Mouse (Mus musculus): ENCODE results near the gene Mgmt. TPM values are rescaled to one million over a fixed set of nuclear protein-coding genes. Genes with fewer than 3 reads are reported as not detected.
A peak's percentile ranks its signal among the peaks of the same experiment; 100 is the strongest.

Gene Mgmt
- total RNA-seq, 2 experiments from 2014 or later = 5.9 to 6.0 TPM

DNA sequence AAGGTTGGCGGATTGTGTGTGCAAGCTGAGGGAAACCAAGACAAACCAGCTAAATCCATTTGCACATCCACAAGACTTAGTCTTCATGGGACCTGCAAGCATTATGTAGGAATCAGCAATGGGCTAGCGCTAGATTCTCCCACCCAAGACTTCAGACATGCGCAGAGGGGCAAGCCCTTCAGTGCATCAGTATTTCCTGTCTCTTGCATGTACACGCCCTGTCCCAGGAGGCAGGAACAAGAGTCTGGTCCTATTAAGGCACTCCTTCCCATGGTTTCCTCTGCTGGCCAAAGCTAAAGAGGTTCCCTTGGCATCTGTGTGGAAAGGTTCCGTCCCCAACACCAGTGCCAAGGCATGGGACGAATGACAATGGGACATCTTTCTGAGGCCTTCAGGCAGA lies 166.7 kb downstream of the Mgmt start:
- no peak for DNase-seq

DNA sequence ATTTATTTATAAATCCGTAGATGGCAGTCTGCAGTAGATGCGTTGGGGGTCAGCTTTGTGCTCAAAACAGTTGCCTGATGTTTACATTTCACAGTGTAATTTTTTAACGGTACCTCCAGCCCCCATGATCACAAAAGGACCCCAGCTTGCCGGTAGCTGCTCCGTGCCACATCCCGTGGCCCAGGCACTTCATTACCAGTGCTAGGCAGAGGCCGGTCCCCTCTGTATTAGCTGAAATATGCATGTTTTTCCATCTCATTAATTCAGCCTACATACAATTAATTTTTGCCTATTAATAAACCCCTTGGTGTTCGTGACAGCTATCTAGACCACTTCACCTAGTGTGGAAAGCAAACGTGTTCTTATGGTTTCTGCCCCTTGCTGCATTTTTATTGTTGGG lies 169.8 kb downstream of the Mgmt start:
- no peak for DNase-seq

DNA sequence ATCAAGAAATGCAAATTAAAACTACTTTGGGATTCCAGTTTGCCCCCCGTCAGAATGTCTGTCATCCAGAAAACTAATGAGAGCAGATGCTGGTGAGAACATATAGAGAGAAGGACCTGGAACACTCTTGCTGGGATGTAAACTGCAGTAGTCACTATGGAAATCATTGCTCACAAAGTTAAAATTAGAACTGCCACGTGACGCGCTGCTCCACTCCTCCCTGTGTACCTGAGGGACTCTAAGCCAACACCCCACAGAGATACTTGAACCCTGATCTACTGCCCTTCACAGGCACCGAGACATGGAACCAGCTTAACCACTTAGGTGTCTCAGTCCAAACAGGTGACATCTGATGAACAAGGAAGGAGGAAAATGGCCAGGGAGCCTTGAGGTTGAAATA lies 171.0 kb downstream of the Mgmt start:
- peak; percentile 41 to 47 for DNase-seq

DNA sequence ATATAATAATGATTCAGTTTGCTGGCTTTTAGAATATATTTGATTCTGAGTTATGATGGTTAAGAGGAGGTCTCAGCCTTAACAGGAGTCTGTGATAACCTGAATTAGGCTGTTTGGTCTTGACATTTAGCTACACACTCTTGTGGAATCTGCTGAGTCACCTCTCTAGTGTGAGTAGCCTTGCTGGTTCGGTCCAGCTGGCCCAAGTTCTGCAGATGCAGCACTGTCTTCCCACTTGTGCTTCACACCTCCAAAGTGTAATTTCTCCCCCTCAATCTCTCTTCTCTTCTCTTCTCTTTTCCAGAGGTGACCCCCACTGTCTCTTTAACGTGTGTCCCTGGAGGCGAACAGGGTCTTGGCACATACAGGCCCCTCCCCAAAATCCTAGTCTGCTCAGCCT lies 171.8 kb downstream of the Mgmt start:
- DNase-seq = no peak

DNA sequence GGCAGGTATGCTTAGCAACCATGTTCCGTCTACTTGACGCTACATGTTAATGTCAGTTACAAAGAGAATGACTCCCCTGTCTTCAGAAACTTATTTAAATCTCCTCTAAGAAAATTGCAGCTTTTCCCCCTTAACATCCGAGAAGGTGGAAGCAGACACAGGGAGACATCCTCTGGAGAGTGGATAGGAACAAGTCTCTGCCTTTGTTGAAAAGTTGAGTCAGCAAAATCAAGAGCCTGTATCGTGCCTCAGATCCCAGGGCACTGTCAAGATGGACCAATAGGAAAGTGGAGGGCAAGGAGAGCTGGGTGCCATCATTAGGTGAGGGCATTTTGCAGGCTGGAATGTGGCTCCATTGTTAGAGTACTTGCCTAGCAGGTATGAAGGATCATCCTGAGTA lies 172.6 kb downstream of the Mgmt start:
- DNase-seq = no peak

DNA sequence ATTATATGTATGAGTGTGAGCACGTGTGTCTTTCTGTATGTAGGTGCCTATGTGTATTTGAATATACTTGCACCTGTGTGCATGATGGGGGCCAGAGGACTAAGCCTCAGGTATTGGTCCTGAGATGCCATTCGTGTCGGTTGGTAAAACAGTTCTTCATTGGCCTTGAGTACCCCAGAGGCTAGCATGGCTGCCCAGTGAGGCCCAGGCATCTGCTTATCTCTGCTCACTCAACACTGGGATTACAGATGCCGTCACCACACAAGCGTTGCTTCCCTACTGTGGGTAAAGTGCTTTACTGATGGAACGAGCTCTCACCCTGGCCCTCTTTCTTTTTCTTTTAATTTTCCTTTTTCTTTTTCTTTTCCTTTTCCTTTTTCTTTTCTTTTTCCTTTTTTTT lies 173.3 kb downstream of the Mgmt start:
- no peak for DNase-seq

DNA sequence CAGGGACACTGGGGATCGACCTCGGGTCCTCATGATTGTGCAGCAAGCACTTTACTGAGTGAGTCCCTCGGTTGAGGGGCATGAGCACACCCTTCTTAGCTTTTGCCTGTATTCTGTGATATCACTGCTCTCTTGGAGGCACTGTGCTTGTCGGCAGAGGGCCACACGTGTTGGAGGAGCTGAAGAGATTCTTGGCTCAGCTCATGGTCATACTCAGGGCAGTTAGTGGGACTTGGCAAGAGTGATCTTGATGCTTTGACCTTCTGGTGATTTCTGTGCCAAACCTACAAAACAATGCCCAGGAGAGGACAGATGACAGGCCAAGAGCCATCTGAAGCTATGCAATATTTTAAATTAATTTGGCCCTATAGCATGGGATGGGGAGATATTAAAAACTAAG lies 174.4 kb downstream of the Mgmt start:
- DNase-seq = peak; percentile 63 to 73

DNA sequence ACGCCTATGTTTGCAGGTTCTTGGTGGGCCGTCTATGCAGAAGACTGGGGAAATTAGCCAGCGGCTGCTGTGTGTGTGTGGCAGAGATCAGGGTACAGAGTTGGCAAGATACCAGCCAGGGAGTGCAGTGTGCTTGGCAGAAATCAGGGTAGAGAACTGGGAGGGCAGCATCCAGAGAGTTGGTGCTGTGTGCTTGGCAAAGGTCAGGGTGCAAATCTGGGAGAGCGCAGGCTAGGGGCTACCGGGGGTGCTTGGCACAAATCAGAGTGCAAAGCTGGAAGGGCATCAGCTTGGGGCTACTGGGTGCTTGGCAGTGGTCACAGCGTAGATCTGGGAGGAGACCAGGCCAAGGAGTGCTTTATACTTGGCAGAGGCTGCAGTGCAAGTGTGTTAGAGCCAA lies 175.4 kb downstream of the Mgmt start:
- DNase-seq = peak; percentile 56 to 78

DNA sequence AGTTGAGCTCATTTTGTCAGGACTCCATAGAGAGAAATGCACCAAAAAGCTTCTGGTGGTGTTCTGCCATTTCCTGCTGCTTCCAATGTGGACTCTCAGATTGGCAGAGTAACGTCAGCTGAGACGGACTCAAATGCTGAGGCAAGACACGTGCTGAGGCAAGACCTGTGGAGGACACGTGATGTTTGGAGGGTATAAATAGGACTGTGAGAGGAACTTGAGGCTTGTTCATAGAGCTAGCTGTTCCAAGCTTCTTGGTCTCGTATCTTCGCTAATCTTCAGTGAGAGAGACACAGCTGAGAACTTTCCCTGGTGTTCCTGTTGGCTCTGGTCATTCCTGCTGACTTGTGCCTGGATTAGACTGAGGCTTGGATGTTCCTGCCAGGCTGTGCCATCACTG lies 176.9 kb downstream of the Mgmt start:
- peak in 1 of 2 experiments; percentile 48 for DNase-seq

DNA sequence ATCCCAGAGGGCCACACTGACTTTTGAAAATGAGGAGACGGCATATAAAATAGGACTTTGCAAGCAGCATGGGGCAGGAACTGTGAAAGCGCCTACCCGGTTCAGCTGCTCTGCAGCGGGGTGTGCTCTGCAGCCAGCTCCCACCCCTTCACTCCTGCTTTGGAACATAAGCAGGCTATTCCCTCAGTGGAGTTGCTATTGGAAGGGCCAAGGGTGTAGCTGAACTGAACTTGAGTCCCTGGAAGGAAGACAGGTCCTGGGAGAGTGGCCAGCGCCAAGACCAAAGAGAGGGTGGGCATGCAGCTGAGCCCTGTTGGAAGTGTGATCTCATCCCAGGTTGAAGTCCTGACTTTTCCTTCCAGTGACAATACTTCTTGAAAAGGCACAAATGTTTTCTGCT lies 179.5 kb downstream of the Mgmt start:
- DNase-seq = peak; percentile 47 to 72

DNA sequence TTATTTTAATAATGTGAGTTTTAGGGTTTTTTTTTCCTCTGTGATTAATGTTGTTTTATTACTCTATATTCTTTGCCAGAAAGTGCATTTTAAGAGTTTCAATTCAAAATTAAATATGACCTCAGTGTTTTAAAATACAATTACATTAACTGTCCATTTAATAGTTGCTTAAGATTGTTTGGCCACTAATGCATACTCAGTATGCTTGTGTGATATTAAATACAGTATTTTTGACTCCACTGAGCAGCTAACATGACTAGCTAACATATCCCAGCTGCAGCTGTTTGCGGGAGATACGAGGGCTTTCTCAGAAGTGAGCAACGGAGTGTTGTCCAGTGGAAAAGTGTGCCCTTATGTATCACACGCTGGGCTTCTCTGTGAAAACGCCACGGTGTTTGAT lies 179.9 kb downstream of the Mgmt start:
- no peak for DNase-seq

DNA sequence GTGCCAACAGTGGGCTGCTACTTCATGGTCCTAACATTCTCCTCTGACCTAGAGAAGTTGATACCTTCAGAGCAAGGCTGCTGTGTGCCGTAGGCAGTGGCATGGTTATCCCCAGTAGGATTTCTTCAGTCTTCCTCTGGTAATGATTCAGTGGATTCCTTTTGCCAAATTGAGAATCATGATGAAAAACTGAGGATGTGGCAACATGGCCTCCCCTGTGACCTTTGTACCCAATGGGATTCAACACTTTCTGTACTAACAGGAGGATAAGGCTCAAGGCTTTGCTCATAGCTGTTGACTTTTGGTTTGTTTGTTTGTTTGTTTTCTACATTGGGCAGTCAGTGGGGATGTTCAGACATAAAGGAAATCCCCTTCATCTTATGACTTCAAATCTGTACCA lies 180.9 kb downstream of the Mgmt start:
- peak in 1 of 2 experiments; percentile 17 for DNase-seq

DNA sequence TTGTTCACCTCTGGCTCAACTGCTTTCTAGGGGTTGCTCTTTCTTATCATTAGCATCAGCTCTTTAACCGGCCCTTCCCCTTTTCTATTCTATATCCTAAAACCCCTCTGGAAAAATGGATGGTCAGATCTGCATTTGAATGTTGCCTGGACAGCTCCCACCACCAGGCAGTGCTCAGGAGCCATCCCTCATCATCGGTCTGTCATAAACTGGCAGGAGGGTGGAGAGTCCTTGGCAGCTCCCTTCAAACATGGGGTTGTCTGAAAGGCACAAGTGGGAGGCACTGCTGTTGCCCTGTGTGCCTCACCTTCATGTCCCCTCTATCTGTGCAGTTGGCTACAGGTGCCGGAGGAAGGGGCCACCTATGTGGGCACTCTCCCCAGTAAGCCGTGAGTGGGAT lies 185.8 kb downstream of the Mgmt start:
- DNase-seq = no peak

DNA sequence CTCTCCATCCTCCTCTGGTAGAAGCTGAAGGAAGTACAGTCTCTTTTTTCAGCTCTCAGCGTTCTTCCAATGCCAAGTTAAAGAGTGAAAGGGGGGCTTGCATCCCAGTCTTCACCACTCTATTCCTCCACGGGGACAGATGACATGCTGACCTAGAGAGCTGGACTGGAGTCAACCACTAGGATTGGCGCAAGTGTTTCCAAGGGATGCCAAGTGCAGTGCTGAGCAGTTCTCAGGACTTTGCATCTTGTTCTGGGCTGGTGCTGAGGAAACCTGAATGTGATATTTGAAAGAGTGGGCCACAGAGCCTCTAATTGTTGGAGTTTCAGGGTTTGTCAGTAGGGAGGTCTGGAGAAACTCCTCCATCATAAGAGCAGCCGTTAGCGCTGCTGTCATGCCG lies 187.8 kb downstream of the Mgmt start:
- no peak for DNase-seq

DNA sequence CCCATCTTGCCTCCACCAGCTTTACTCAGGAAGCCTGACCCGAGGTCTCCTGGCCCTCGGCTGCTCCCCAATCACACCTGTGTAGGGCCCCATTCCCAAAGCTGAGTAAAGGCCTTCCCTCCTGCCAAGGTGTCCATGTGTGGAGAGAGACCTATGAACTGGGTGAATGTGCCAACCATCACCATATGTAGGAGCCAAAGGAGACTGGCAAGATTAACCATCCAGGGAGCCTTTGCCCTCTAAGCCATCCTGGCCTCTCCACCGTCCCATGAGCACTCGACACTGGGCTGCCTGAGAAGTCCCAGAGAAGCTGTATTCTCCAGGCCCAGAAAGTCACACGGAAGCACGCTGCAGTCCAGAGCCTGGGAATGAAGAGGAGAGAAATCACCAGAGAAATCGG lies 190.2 kb downstream of the Mgmt start:
- no peak for DNase-seq

DNA sequence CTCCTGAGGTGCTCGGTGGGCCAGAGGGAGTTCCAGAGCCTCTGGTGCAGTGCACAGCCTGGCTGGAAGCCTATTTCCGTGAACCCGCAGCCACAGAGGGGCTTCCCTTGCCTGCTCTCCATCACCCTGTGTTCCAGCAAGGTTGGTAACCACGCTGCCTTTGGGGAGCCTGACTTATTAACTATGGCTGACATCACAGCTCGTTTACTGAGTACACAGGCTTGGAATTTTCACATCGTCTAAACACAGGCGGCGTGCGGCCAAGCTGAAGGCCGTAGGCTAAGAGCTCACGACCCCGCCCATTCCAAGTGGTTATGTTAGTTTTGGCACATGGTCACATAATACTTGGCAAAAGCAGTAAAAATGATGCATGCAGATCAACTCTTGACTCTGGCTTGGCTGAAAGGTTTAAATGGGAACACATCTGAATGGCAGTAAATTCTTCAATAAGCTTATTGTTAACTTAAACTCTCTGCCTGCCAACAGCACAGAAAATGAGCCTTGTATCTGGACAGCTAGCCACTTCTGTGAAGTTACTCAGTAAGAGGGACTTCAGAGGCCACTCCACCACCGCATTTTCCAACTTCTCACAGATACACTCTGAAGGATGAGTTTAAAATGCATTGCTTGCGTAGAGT lies 191.7 kb downstream of the Mgmt start:
- DNase-seq = peak; percentile 82 to 88

DNA sequence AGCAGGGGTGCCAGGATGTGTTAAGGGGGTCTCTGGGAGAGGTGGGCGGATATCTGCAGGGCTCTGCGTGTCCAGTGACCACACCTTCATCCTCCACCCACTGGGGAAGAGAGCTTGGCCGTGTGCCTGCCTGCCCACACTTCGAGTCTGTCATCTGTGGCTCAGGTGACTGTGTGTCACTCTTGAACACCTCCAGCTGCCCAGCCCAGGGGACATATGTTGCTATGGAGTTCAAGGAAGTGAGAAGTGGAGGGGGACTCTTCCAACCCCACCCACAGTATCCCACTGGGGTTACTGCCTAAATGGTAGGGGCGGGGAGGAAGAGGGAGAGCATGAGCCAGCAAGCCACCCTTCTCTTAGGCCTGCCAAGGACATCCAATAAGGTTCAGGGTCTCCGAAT lies 192.7 kb downstream of the Mgmt start:
- peak; percentile 23 to 24 for DNase-seq

DNA sequence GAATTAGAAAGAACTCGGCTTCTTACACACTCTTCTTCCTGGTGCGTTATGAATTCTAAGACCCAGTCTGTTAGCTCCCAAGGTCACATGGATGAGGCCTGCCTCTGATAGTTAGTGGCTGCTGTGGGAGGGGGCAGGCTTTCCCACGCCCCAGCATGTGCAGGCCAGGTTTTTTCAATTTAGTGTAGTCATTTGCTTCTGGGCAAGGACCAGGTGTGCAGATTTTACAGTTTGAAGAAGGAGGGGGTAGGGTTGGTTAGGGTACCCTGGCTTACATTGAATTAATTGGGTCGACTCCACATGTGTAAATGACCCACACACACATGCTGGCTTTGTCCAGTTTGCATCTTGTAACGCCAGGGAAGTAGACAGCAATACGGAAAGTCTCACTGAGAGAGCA lies 193.7 kb downstream of the Mgmt start:
- no peak for DNase-seq

DNA sequence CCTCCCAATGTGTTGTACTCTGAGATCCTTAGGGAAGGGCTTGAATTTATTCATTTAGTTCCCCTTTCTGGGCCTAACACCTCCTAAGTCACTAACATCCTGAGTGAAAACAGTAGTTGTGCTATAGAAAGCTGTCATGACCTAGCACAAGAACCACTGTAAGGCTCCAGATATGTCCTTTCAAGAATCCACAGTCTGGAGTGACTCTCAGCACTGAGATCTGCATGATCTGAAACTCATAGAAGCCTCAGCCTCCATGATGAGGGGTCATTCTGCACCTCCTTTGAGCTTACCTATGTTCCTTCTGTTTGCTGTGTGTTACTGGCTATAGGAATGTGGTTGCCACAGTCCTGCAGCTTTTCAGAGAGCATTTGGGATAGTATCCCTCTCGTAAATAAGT lies 200.1 kb downstream of the Mgmt start:
- DNase-seq = no peak

DNA sequence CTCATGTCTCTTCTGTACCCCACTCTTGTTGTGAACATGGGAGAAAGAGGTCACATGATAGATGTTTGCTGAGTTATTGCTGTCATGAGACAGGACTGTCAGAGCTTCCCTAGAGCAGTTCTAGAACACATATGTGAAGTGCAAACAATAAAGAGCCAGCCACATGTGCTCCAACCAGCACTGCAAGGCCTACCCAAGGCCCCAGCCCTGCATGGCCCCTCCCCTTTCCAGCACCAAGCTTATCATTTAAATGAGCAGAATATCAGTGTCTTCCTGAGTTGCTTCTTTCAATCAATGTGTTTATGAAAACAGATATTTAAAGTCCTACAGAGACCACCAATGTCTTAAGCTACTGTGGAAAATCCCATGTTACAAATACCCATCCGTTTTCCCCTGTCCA lies 201.3 kb downstream of the Mgmt start:
- no peak for DNase-seq

DNA sequence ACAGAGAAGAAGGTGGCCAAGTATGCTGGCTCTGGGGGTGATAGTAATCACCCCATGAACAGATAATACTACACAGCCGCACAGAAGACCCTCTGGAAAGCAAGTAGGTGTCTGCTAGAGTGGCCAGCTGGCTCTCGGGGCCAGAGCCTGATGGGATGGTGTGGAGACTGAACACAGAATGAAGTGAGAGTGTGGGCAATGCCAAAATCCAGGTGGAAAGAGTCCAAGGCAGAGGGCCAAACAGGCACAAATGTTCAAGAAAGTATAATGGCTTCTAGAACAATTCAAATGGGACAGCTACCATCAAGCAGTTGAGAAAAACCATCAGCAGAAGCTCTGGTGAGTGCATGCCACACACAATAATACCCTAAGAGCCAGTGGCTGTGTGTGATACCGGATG lies 205.4 kb downstream of the Mgmt start:
- DNase-seq = no peak

DNA sequence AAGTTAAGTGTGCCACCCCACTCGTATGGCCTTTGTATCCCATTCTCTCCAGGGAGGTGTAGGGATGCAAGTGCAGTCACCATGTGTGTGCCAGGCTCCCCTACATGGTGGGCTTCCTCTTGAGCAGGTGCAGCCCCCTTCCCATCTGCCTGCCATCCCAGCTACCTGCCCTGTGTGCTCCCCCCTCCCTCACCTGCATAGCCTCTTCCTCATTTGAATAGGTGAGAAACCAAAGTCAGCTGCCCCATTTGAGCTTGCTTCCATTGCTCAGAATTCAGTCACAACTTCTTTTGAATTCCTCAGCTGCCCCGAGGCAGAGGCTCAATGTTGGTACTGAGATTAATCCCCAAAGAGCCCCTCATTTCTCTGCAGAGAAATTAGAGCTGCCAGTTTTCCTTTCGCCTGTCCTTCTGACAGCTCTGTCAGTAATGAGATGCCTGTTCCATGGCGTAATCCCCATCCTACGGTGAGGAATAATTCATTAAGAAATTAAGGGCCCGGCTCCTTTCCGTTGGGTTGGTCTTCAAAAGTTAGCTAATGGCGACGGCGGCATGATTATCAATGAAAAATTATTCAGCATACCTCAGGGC lies 208.3 kb downstream of the Mgmt start:
- no peak for DNase-seq

DNA sequence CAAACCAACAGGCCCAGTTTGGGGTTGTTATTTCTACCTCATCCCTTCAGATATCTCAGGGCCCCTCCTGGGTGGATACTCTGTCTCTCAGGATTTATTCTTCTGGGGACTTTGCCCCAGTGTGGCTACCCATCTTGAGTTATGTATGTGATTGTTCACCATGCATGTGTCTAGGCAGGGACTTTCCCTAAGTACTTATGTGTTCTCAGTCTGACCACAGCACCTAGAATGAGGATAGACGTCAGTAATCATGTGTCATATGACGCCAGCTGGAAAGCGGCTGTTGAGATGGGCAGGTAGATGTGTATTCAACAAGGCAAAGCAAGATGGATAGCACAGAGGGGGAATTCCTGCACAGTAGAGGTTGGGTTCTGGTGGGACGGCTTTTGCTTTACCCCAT lies 217.7 kb downstream of the Mgmt start:
- no peak for DNase-seq

DNA sequence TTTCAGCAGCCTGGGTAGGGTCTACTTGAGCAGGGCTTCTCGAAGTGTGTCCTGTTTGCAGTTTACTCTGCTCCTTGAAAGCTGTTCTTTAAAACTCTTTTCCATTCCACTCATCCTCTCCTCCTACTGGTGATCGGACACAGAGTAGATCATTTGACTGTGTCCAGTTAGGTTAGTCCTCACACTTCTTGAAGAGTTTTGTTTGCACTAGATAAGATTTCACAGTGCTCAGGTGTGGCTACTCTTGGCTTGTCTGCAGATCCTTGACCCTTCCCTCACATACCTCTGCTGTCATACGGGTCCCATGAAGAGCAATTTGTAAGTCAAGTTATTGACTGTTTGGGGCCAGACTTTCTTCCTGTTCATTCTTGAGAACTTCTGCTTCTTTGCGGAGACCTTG lies 221.8 kb downstream of the Mgmt start:
- DNase-seq = no peak

Data from heart, adult 18-20 months (tissue).